Mouse (Mus musculus) telencephalon, adult 2 months (tissue): ENCODE measurements around the gene Mrc1.
A peak's percentile ranks its signal among the peaks of the same experiment; 100 is the strongest.

Source experiments
- DNase-seq: peaks from one replicate; pipeline ENCODE4 v3.0.0-alpha.2; 2011; ENCODE audit warnings: low read depth, low spot score

Gene Mrc1

DNA sequence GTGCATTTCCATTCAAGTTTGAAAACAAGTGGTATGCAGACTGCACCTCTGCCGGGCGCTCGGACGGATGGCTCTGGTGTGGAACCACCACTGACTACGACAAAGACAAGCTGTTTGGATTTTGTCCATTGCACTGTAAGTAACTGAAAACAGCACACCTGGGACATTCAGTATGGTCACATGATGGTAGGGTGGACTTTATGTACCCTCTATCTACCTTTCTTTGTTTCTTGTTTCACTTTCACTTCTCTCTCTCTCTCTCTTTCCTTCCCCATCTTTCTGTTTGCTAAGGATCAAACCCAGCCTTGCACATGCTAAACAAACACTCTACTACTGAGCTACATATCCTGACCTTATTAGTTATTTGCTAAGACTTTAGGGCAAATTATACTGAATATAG, 15.0 kb downstream of the Mrc1 start:
- DNase-seq: no peak

DNA sequence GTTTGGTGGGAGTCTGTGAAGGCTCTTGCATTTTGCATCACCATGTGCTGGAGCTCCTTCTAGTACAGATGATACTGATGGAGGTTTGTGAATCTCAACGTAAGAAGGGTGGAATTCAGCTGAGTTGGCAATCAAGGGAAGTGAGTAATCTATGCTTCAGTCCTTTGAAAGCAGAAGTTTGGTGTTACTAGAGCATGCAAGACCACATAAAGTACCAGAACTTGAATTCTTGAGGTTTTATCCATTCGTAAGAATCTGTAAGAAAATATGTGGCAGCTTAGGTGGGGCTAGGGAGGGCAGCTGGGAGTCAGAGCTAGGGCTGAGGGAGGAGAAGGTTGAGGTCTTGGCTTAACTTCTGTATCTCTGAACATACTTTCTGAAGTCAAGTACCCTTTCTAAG, 15.5 kb downstream of the Mrc1 start:
- no peak for DNase-seq

DNA sequence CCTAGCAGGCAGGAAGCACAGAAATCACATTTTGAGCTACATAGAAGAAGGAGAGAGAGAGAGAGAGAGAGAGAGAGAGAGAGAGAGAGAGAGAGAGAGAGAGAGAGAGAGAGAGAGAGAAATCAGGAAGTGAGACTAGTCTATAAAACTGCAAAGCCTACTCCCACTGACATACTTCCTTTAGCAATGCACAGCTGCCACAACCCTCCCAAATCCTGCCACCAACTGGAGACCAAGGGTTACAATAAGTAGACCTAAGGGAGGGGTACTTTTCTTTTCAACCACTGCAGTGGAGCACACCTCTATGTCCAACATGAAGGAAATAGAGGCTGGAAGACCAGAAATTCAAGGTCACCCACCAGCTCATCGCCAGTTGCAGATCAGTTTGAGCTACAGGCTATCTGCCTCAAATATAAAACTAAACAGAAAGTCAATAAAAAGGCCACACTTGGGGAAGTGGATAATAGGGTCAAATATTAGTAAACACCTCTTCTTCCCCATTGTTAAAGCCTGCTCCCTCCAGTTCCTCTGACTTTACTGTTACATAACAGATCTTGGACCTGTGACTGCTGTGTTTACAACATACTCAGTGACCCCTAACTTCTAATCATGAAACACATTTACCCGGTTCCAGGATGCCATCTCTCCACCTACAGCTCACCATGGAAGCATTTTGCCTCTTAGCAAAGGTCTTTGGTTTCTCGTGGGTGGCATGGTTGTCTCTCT, 20.8 kb downstream of the Mrc1 start:
- DNase-seq: no peak

DNA sequence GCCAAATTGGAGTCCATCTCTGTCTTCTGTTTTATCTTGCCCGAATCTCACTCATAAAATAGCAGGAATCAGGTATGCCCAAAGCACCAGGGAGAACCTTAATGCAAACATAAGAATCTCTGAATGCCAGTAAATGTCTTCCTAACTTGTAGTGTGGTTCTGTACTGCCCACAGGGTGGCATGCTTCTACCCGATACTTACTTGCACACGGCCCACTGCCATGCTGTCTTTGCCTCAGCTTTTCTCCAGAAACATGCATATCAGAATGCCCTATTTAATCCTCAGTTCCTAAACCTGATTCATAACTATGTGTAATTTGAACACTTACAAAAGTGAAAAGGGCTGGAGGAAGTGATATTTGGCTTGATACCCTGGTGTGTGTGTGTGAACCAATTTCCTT, 22.7 kb downstream of the Mrc1 start:
- DNase-seq: no peak

DNA sequence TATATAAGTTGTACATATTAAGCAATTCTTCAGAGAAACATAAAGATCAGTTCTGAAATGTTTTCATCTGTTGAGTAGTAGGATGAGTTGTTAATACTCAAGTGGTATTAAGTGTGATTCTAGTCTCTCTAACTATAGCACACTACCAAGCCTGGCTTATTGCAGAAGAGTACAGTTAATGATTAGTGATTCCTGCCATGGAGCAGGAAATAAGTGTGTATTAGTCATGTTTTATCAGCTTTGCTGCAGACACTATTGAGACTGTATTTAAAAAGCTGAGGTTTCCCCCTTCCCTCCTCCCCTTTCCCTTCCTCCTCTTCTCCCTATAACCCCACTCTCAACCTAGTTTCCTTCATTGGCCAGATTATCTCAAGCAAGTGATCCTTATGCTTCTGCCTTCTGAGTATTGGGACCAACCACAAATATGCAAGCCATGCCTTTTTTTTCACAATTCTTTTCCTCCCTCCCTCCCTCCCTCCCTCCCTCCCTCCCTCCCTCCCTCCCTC, 29.2 kb downstream of the Mrc1 start:
- no peak for DNase-seq

DNA sequence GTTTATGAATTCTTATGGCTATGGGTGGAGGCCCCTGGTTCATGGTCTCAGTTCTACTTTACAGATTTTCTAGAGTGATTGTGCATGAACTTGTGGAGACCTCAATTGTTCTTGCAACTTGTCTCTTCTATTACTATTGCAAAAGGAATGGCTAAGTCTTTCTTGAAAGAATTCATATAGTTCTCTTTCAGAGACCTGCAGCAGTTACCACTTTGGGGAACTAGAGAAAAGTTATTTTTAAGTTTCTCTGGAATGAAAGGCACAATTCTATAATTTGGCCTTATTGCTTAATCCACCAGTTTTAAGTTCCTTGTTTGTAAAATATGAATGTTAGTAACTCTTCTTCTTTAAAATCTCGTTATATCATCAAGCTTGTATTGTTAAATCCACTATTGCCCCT, 32.9 kb downstream of the Mrc1 start:
- no peak for DNase-seq

DNA sequence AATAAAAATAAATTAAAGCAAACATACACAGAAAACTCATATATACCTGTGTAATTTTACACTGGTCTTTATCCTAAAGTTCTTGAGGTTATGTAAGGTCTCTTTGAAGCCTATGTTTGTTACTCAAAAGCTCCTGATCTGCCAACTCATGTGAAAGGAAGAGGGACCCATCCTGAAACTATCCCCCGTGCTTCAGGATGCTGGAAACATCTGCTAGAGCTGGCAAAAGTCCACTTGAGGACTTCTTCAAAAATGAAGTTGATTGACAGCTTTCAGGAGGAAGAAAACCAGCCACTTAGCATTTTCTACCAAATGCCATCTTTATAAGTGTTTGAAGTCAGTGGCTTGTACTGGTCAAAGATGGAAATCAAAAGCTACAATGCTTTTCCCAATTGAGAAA, 40.0 kb downstream of the Mrc1 start:
- no peak for DNase-seq

DNA sequence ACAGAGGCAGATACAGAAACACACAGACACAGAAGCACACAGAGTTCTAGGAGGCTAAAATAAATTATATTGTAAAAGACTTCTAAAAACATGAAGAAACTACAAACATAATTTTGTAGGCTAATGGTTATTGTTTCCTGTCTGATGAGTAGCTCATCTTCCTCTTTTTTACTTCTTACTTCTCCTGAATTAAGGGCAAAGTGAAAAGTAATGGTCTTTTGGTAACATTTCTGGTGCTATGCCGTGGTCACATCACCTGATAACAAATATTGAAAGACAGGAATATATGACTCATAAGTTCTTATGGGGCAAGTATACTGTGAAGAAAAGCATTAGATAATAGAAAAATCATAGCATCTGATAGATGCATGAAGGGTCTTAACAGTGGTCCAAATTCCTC, 42.9 kb downstream of the Mrc1 start:
- no peak for DNase-seq

DNA sequence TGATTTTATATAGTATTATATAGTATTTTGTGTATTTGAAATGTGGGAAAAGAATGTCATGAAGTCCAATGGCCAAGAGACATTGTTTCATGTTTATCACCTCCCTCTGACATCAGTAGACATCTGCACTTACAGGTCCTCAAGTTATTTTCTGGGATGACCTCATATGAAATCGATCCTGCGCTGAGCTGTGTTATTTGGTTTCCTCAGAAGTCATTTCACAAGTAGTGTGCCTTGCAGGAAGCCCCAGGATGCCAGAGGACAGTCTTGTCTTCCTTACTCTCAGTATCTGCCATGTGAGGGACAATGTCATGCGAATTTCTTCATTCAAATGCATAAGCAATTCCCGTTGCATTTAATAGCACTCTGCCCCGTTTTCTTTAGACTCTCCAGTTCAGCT, 46.6 kb downstream of the Mrc1 start:
- no peak for DNase-seq

DNA sequence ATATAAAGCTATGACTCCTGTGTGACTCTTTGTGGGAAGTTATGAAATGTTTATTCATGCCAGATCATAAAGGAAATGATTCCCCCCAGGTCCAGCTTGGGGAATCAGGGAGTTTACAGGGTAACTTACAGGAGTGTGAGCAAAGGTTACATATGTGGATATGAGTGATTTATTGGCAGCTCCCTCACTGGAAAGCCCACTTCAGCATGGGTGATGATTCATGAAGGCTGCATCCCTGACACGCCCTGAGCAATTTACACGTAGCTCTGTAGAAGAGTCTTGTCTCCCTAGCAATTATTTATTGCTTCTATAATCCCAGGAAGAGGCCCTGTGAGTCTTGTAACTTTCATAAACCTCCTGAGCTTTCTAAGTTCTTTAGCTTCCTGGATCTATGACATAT, 50.1 kb downstream of the Mrc1 start:
- DNase-seq: no peak

DNA sequence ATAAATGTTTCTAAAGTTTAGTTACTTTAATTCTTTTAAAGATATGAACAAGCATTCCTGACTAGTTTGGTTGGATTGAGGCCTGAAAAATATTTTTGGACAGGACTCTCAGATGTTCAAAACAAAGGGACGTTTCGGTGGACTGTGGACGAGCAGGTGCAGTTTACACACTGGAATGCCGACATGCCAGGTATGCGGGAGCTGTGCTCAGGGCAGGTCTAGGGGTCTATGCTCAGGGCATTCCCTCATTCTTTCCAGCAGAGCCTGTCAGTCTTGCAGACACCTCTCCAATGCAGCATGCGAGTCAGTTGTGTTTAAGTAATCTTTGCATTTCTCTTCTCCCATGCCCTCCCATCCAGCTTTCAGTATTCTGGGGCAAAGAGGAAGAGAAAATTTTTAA, 50.6 kb downstream of the Mrc1 start:
- no peak for DNase-seq

DNA sequence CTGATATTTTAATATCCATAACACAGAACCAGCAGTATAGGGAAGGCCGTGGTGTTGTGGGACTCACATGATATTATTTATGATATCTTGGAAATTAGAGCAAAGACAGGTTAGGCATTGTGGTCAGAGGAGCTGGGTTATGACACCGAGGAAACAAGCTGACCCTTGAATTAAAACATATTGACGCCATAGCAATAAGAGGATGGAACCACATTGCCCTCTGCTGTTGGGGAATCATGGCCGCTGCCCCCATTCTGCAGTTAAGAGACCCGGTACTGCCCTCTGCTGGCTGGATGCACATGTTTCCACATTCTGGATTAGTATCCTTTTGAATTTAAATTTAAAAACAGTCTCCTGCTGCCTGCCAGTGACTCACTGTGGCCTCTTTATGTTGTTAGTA, 66.1 kb downstream of the Mrc1 start:
- peak; percentile 50 for DNase-seq

DNA sequence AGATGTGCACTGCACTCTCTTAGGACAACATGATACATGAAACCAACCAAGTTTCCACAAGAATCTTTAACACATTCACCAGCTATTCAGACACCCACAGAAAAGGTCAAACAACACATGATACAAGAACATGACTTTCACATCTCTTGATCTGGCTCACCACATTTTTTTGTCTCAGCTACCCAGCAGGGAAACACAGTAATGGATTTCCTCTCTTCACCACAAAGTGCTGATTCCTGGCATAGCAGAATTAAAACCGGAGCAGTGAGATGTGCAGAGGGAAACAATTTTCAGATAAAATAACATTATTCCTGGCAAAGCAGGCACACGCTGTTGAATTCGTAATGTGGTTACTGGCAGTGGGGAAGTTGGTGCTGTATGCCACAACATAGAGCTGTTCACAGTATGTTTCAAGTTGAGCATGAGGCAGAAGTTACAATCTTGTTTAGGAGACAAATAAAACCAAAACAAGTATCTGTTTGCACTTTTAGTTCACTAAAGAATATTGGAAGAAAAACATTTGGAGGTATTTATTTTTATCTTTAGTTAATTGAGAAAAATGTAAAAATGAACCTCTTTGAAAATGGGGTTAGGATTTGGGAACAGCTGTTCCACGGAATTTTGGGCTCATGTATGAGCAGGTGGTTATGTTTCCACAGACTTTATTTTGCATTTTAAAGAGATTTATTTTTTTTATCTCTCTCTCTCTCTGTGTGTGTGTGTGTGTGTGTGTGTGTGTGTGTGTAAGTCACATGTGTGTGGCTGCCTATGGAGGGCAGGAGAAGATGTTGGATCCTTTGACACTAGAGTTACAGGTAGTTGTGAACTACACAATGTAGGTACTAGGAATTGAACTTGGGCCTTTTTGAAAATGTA, 83.6 kb downstream of the Mrc1 start:
- peak; percentile 19 for DNase-seq

DNA sequence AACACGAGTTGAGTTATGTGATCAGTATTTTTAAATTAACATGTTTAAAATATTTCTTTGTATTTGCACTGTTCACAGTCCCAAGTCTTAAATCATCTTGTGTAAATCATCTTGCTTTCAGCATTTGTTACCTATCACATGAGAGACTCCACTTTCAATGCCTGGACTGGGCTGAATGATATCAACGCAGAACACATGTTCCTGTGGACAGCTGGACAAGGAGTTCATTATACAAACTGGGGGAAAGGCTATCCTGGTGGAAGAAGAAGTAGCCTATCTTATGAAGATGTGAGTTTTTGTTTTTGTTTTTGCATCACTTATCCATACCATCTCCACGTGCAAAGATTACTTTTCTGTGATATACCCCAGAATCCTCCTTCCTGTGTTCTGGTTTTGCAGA, 85.9 kb downstream of the Mrc1 start:
- DNase-seq: no peak

DNA sequence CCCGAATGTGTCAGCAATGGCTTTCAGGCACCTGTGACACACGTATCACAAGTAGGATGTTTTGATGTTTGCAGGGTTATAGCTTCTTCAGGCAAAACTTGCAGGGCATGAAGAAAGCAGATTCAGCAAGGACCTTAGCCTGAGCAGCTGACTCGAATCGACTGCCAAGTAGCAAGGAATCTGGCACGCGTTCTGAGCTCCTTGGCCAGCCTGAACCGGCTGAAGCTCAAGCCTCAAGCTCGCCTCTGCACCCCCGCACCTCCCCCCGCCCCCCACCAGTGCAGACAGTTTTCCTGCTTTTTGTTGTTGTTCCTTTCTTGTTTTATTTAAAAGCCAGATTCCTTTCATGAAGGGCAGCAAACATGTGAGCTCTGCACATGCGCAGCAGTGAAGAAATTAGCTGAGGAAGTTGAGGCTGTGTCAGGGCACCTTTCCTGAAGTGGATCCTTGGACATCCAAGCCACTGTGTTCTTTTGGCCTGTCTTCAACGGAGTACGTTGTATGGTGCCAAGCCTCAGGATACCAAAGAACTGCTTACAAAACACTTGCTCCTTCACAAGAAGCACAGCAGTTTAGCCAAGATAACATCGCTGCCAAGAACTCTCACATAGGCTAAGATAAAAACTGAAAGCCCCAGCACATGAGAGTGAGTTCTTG, 112.6 kb downstream of the Mrc1 start:
- DNase-seq: peak; percentile 38

DNA sequence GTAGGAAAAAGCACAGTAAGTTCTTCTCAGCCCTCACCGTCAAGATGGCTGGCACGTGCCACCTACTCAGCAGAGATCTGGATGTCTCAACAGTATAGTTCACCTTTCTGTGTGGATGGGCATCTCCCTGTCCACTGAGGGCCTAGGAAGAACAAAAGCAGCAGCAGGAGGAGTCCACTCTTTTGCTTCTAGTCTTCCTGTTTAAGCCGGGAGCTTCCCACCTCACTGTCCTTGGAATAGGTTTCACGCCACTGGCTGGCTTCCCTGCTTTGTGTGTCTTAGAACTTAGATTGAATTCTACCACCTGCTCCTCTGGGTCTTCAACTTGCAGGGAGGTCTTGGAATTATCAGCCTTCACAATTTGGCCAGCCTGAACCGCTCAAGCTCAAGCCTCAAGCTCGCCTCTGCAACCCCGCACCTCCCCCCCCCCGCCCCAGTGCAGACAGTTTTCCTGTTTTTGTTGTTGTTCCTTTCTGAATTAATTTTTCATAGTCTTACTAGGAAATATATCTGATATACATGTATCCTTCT, 113.2 kb downstream of the Mrc1 start:
- DNase-seq: no peak
